Mouse (Mus musculus) liver, embryonic 13.5 days (tissue): ENCODE measurements around the gene Zfp334. TPM values are rescaled to one million over a fixed set of nuclear protein-coding genes. Genes with fewer than 3 reads are reported as not detected.
A peak's percentile ranks its signal among the peaks of the same experiment; 100 is the strongest.

Source experiments
- ATAC-seq: fragments of 200-750 bp; cut with Nextera tagmentation; 2 replicates; pipeline ENCODE4 v1.8.0; 2017; ENCODE audit warnings: low read depth, mild to moderate bottlenecking, moderate number of reproducible peaks, moderate library complexity
- DNase-seq: peaks from one replicate; pipeline ENCODE4 v3.0.0; 2022
- H3K27ac ChIP-seq: fragments of 300-500 bp; sonication (generic); 2 replicates; pipeline ENCODE4 v1.5.1; 2015; ENCODE audit warnings: moderate library complexity, mild to moderate bottlenecking, inconsistent platforms
- H3K27me3 ChIP-seq: fragments of 300-500 bp; sonication (generic); 2 replicates; pipeline ENCODE4 v1.6.1; 2015; ENCODE audit warnings: mild to moderate bottlenecking, inconsistent platforms
- H3K36me3 ChIP-seq: fragments of 300-500 bp; sonication (generic); 2 replicates; pipeline ENCODE4 v1.6.1; 2015; ENCODE audit warnings: mild to moderate bottlenecking, inconsistent platforms
- H3K4me1 ChIP-seq: fragments of 300-500 bp; sonication (generic); replicated peaks from 2 replicates; pipeline ENCODE4 v1.6.1; 2015; ENCODE audit warnings: inconsistent platforms
- H3K4me2 ChIP-seq: fragments of 300-500 bp; sonication (generic); 2 replicates; pipeline ENCODE4 v1.6.1; 2015; ENCODE audit warnings: inconsistent platforms, mild to moderate bottlenecking, moderate library complexity
- H3K4me3 ChIP-seq: fragments of 300-500 bp; sonication (generic); replicated peaks from 2 replicates; pipeline ENCODE4 v1.5.1; 2015; ENCODE audit warnings: mild to moderate bottlenecking, inconsistent platforms
- H3K9ac ChIP-seq: fragments of 300-500 bp; sonication (generic); 2 replicates; pipeline ENCODE4 v1.6.1; 2015; ENCODE audit warnings: mild to moderate bottlenecking, inconsistent platforms
- H3K9me3 ChIP-seq: fragments of 300-500 bp; sonication (generic); replicated peaks from 2 replicates; pipeline ENCODE4 v1.6.1; 2016; ENCODE audit warnings: inconsistent platforms
- WGBS: fragments of 180-500 bp; shearing (Covaris S2); methylation state at CpG from one replicate; pipeline ENCODE4 v1.1.7; 2015; ENCODE audit not compliant: insufficient replicate concordance; 5-methylcytosine and 5-hydroxymethylcytosine counted together
- polyA plus RNA-seq: library from polyadenylated mRNA; unstranded; fragments of >200 nt; fragmentation: Nextera tagmentation; extraction: Ambion mirVana; gene quantifications from 2 replicates; pipeline ENCODE4 v1.2.1, GENCODE M21; 2015

Gene Zfp334
- polyA plus RNA-seq, 1 experiment from 2014 or later: 1.0 TPM

DNA sequence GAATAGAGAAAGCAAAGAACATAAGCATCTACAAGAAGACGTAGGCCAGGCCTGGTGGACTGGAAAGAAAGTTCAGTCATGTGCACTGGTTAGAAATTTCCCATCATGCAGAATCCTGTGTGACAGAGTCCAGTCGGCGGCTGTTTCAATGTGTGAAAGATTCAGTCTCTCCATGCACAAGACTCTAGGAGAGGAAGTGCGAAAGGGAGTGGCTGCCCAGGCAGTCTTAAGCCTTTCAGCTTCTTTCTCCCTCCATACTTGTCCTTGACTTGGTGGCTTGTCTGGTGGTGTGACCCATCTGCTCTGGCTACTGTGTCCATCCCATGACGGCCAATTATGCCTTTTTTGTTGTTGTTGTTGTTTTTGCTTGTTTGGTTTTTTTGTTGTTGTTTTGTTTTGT lies 41.9 kb downstream of the Zfp334 start:
- H3K4me1 ChIP-seq: no peaks in the 10 kb centered on the region
- no peaks in the 10 kb centered on the region for H3K27me3 ChIP-seq
- H3K4me3 ChIP-seq: no peak overlapping the region
- no peak for DNase-seq
- H3K27ac ChIP-seq: no peak overlapping the region
- H3K36me3 ChIP-seq: no peaks in the 10 kb centered on the region
- H3K9ac ChIP-seq: no peak overlapping the region
- ATAC-seq: no peak
- no peaks in the 10 kb centered on the region for H3K9me3 ChIP-seq
- WGBS: 60% methylated on average over 5 of the region's 5 CpGs
- H3K4me2 ChIP-seq: no peak overlapping the region

DNA sequence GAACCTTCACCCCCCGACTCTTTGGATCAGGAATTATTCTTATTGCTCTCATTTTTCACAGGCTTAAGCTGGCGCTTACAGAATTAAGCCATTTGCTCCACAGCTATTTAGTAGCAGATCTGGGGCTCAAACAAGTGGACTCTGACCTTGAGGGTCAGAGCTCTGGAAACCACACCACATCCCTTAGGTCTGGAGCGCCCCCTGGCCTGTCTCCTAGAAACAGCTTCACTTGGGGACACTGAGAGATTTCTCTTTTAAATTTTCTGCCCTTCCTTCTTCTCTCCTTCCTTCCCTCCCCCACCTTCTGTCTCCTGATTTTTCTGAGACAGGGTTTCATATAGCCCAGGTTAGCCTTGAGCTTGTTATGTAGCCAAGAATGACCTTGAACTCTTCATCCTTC lies 50.9 kb downstream of the Zfp334 start:
- Histone ChIP-seq H3K4me1 (no peaks in the 10 kb centered on the region; the same call in 1 of the 2 replicates), H3K27ac (no peak overlapping the region), H3K27me3 (no peaks in the 10 kb centered on the region), H3K9me3 (no peaks in the 10 kb centered on the region), H3K4me2 (no peak overlapping the region), H3K9ac (no peak overlapping the region), H3K4me3 (no peak overlapping the region), H3K36me3 (no peaks in the 10 kb centered on the region)
- WGBS: 28% methylated on average over 3 of the region's 3 CpGs
- no peak for DNase-seq
- ATAC-seq: no peak

DNA sequence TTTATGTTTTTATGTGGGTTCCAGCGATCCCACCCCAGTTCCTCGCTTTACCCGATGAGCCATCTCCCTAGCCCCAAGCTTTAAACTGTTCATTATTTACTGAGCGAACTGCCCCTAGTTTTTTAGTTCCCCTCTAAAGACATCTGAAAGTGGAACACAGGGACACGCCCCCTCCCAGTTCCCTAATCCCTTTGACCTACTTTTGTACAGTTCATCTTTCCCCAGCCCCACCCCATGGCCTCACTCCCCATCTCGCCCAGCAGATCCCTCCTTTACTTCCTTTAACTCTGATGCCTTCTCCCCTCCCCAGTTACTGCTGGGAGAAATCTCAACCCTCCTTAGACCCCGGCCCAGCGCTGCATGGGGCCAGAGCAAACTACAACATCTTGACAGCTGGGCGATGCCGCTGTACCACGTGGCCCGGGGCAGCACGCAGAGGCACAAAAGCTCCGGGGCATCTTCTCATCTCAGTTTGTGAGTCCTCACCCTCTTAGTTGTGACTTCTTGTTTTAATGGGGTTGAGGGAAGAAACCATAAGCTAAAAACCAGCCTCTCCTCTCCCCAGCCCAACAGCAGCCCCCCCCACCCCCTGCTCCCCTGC lies 55.3 kb downstream of the Zfp334 start:
- Histone ChIP-seq H3K4me3 (no peak overlapping the region), H3K9ac (no peak overlapping the region), H3K4me2 (no peak overlapping the region), H3K36me3 (no peaks in the 10 kb centered on the region), H3K4me1 (peaks cover 23% of the 10 kb centered on the region), H3K27ac (no peak overlapping the region), H3K27me3 (no peaks in the 10 kb centered on the region), H3K9me3 (no peaks in the 10 kb centered on the region)
- 36% methylated on average over 14 of the region's 14 CpGs for WGBS
- ATAC-seq (no peak), DNase-seq (no peak)

DNA sequence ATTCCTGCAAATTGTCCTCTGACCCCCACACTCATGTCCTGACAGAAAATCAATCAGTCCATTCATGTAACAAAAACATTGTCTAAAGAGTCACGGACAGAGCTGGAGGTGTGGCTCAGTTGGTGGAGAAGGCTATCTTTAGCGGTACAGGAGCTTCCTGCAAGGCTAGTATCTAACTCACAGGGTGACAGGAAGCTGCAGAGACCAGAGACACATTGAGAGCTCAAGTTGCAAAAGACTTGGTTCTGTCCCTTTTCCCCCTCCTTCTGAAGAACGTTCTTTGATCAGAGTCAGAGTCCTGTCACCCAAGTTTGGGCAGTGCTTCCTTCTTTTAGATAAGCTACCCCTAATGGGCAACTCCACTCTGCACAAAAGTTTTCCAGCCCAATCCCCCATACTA lies 58.4 kb downstream of the Zfp334 start:
- no peak overlapping the region for H3K4me3 ChIP-seq
- no peak for ATAC-seq
- no peaks in the 10 kb centered on the region for H3K9me3 ChIP-seq
- H3K4me2 ChIP-seq: no peak overlapping the region
- H3K36me3 ChIP-seq: no peaks in the 10 kb centered on the region
- H3K27me3 ChIP-seq: no peaks in the 10 kb centered on the region
- WGBS: 0% methylated on average over 3 of the region's 3 CpGs
- no peak for DNase-seq
- H3K27ac ChIP-seq: no peak overlapping the region
- peaks cover 48% of the 10 kb centered on the region for H3K4me1 ChIP-seq
- no peak overlapping the region for H3K9ac ChIP-seq

DNA sequence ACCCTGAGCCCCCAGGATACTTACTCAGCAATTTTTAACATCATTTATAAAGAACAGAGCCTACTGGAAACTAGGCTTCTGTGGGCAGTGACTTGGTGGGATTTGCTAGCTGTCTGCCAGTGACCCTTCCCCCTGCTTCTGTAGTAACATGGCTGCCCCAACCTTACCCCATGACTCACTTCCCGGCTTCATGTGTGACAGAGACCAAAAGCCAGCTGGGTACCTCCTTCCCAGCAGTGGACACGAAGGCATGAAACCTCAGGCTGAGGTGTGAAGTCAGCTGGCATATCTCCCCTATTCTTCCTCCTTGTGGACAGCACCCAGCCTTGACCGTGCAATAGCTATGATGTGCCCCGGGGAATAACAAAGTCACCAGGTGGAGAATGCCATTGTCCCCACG lies 59.3 kb downstream of the Zfp334 start:
- Histone ChIP-seq H3K27me3 (no peaks in the 10 kb centered on the region), H3K27ac (no peak overlapping the region), H3K4me1 (peaks cover 58% of the 10 kb centered on the region), H3K9ac (no peak overlapping the region), H3K36me3 (no peaks in the 10 kb centered on the region), H3K9me3 (no peaks in the 10 kb centered on the region), H3K4me2 (no peak overlapping the region), H3K4me3 (no peak overlapping the region)
- DNase-seq (no peak), ATAC-seq (no peak)
- 45% methylated on average over 5 of the region's 5 CpGs for WGBS

DNA sequence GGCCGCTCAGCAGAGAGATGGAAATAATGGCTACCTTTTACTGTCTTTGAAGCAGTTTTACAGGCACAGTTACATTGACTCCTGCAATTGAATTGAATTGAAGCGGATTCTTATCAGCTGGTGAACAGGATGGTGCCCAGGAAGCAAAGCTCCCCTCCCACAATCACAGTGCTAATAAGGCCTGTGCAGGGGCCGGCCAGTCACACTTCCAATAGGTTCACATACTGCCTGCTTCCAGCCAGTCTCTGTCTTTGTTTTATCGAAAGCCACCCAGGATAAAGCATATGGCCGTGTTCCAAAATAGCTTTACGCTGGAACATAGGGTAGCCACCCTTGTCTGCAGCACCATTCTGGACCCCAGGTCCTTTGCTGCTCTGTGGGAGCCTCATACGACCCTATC lies 60.7 kb downstream of the Zfp334 start:
- Histone ChIP-seq H3K27me3 (no peaks in the 10 kb centered on the region), H3K9me3 (no peaks in the 10 kb centered on the region), H3K9ac (no peak overlapping the region), H3K27ac (no peak overlapping the region), H3K36me3 (no peaks in the 10 kb centered on the region), H3K4me3 (peak overlapping the region; percentile 92), H3K4me1 (peaks cover 67% of the 10 kb centered on the region), H3K4me2 (peak overlapping the region; percentile 95)
- no peak for ATAC-seq
- 41% methylated on average over 7 of the region's 7 CpGs for WGBS
- no peak for DNase-seq

GRCm38 (mm10) chr2:165326304-165327190 lies 61.5 kb downstream of the Zfp334 start, which contains the start of gene Elmo2:
Gene Elmo2 (minus strand): TSS chr2:165326479.
- Histone ChIP-seq H3K4me2 (peak within 1 kb of the TSS; percentile 95), H3K9me3 (no peaks in the 10 kb centered on the region), H3K36me3 (no peaks in the 10 kb centered on the region), H3K27ac (no peak within 1 kb of the TSS), H3K4me3 (peak within 1 kb of the TSS; percentile 92), H3K9ac (peak within 1 kb of the TSS; percentile 90), H3K27me3 (no peaks in the 10 kb centered on the region), H3K4me1 (peaks cover 75% of the 10 kb centered on the region)
- DNase-seq (peak; percentile 96), ATAC-seq (peak; percentile 98)
- whole genome bisulfite sequencing: 1% methylated on average over 53 of the region's 55 CpGs

GRCm38 (mm10) chr2:165325521-165326303 lies 62.3 kb downstream of the Zfp334 start:
- 4% methylated on average over 29 of the region's 30 CpGs for WGBS

More at GRCm38 (mm10) chr2:165325521-165326303, 62.3 kb downstream of the Zfp334 start:
- Histone ChIP-seq H3K4me3 (peak overlapping the region; percentile 92), H3K36me3 (no peaks in the 10 kb centered on the region), H3K9me3 (no peaks in the 10 kb centered on the region), H3K9ac (peak overlapping the region; percentile 90), H3K4me2 (peak overlapping the region; percentile 95), H3K4me1 (peaks cover 83% of the 10 kb centered on the region), H3K27ac (no peak overlapping the region), H3K27me3 (no peaks in the 10 kb centered on the region)
- ATAC-seq (peak; percentile 20), DNase-seq (no peak)

Other genes starting within 250 kb of the Zfp334 start
- not detected in 2 replicates for gene Cdh22, start 153.4 kb downstream of the Zfp334 start, polyA plus RNA-seq
- 40.2 and 40.3 TPM in 2 replicates for gene Slc35c2, start 100.4 kb downstream of the Zfp334 start, polyA plus RNA-seq
- 14.2 and 16.7 TPM in 2 replicates for gene Elmo2, start 61.8 kb downstream of the Zfp334 start, polyA plus RNA-seq
- gene Zfp663, start 19.5 kb downstream of the Zfp334 start, polyA plus RNA-seq: 0.05 and 0.07 TPM in 2 replicates
- gene Ocstamp, start 12.1 kb upstream of the Zfp334 start, polyA plus RNA-seq: 2.0 and 2.2 TPM in 2 replicates
- 4.4 and 4.9 TPM in 2 replicates for gene Slc13a3, start 85.0 kb upstream of the Zfp334 start, polyA plus RNA-seq
- 12.1 and 12.9 TPM in 2 replicates for gene Trp53rka, start 105.1 kb upstream of the Zfp334 start, polyA plus RNA-seq
- gene Slc2a10, start 115.5 kb upstream of the Zfp334 start, polyA plus RNA-seq: 0.36 and 0.46 TPM in 2 replicates
- 0.13 and 0.23 TPM in 2 replicates for gene Eya2, start 206.8 kb upstream of the Zfp334 start, polyA plus RNA-seq